Mouse (Mus musculus): Measurements from ENCODE around the gene Slc25a42. TPM values are rescaled to one million over a fixed set of nuclear protein-coding genes. Genes with fewer than 3 reads are reported as not detected.

Gene Slc25a42
- total RNA-seq (2021) = 10 to 100 TPM; 39.0 to 45.4 TPM
- long read RNA-seq, experiment 1, transcript Slc25a42-202 (8 exons, 3,196 nt) = major isoform, 6 of 11 reads
- long read RNA-seq, experiment 1, partial matches to known transcripts = 2 of 11 reads
- long read RNA-seq, experiment 1, other reads (novel, unspliced or antisense) = 3 of 11 reads
- long read RNA-seq, experiment 2, transcript Slc25a42-202 (8 exons, 3,196 nt) = major isoform, 8 of 15 reads
- long read RNA-seq, experiment 2, partial matches to known transcripts = 1 of 15 reads
- long read RNA-seq, experiment 2, other reads (novel, unspliced or antisense) = 5 of 15 reads

- intact Hi-C loops (cut with DNase I) = no loop called here
- Histone ChIP-seq H3K27ac (peak within 1 kb of the TSS; percentile 85), H3K4me3 (peak within 1 kb of the TSS; percentile 91)
- no peak; the same call in 1 of the 2 replicates for TF ChIP-seq CTCF (IDR thresholded peaks at IDR 0.05)
- peak; percentile 96 to 98 for DNase-seq (ENCODE audit: extremely low spot score in 1 of 2, low spot score in 2 of 2)
These were observed at the start of gene Slc25a42 for GRCm38 (mm10) chr8:70212112-70213055. TSS of gene Slc25a42 (minus strand) at chr8:70212305.

- H3K27ac ChIP-seq = no peak overlapping the region
- DNase-seq (ENCODE audit: extremely low spot score in 1 of 2, low spot score in 2 of 2) = no peak
- no peak for TF ChIP-seq CTCF (IDR thresholded peaks at IDR 0.05)
These were observed 46.9 kb upstream of the Slc25a42 start for GRCm38 (mm10) chr8:70259043-70259442.

GRCm38 (mm10) chr8:70258600-70258999 lies 46.5 kb upstream of the Slc25a42 start:
- Histone ChIP-seq H3K4me3 (no peak overlapping the region), H3K27ac (no peak overlapping the region)
- intact Hi-C loops (cut with DNase I) = no loop called here

More at GRCm38 (mm10) chr8:70259043-70259442, 46.9 kb upstream of the Slc25a42 start:
- intact Hi-C loops (cut with DNase I) = no loop called here
- no peak overlapping the region for H3K4me3 ChIP-seq

GRCm38 (mm10) chr8:70257456-70257855 lies 45.4 kb upstream of the Slc25a42 start:
- Histone ChIP-seq H3K27ac (no peak overlapping the region), H3K4me3 (no peak overlapping the region)
- intact Hi-C loops (cut with DNase I) = no loop called here
- DNase-seq (ENCODE audit: extremely low spot score in 1 of 2, low spot score in 2 of 2) = no peak
- no peak for TF ChIP-seq CTCF (IDR thresholded peaks at IDR 0.05)

More at GRCm38 (mm10) chr8:70258600-70258999, 46.5 kb upstream of the Slc25a42 start:
- TF ChIP-seq CTCF (IDR thresholded peaks at IDR 0.05) = no peak
- no peak for DNase-seq (ENCODE audit: extremely low spot score in 1 of 2, low spot score in 2 of 2)

- DNase-seq (ENCODE audit: extremely low spot score in 1 of 2, low spot score in 2 of 2) = no peak
- peak; percentile 38 for TF ChIP-seq CTCF (IDR thresholded peaks at IDR 0.05)
- intact Hi-C loops (cut with DNase I) = no loop called here
- no peak overlapping the region for H3K27ac ChIP-seq
- no peak overlapping the region for H3K4me3 ChIP-seq
These were observed 42.5 kb upstream of the Slc25a42 start for GRCm38 (mm10) chr8:70254628-70255027.

GRCm38 (mm10) chr8:70247841-70248240 lies 35.7 kb upstream of the Slc25a42 start:
- DNase-seq (ENCODE audit: extremely low spot score in 1 of 2, low spot score in 2 of 2) = no peak
- no peak overlapping the region for H3K4me3 ChIP-seq
- intact Hi-C loops (cut with DNase I) = no loop called here
- H3K27ac ChIP-seq = no peak overlapping the region
- no peak for TF ChIP-seq CTCF (IDR thresholded peaks at IDR 0.05)

- intact Hi-C loops (cut with DNase I) = no loop called here
- Histone ChIP-seq H3K27ac (no peak overlapping the region), H3K4me3 (no peak overlapping the region)
- DNase-seq (ENCODE audit: extremely low spot score in 1 of 2, low spot score in 2 of 2) = no peak
- no peak for TF ChIP-seq CTCF (IDR thresholded peaks at IDR 0.05)
These were observed 34.5 kb upstream of the Slc25a42 start for GRCm38 (mm10) chr8:70246622-70247021.

- intact Hi-C loops (cut with DNase I) = no loop called here
- Histone ChIP-seq H3K27ac (no peak overlapping the region), H3K4me3 (no peak overlapping the region)
- TF ChIP-seq CTCF (IDR thresholded peaks at IDR 0.05) = peak; percentile 10
- DNase-seq (ENCODE audit: extremely low spot score in 1 of 2, low spot score in 2 of 2) = no peak
These were observed 28.5 kb upstream of the Slc25a42 start for GRCm38 (mm10) chr8:70240642-70241041.

GRCm38 (mm10) chr8:70237842-70238241 lies 25.7 kb upstream of the Slc25a42 start:
- no peak for DNase-seq (ENCODE audit: extremely low spot score in 1 of 2, low spot score in 2 of 2)
- intact Hi-C loops (cut with DNase I) = no loop called here
- Histone ChIP-seq H3K27ac (no peak overlapping the region), H3K4me3 (no peak overlapping the region)
- no peak for TF ChIP-seq CTCF (IDR thresholded peaks at IDR 0.05)

GRCm38 (mm10) chr8:70234781-70235128 lies 22.6 kb upstream of the Slc25a42 start:
- intact Hi-C loops (cut with DNase I) = loop anchor here (2.0 kb wide), 1 partner anchor 24 kb away; no protein-coding TSS in a partner anchor
- H3K27ac ChIP-seq = peak overlapping the region; percentile 100

GRCm38 (mm10) chr8:70234080-70234780 lies 22.1 kb upstream of the Slc25a42 start, which contains the start of the genes Sugp2 and Armc6:
TSS of gene Sugp2 (plus strand) at chr8:70234226.
TSS of gene Armc6 (minus strand) at chr8:70234466.
- intact Hi-C loops (cut with DNase I) = loop anchor here (2.0 kb wide), 1 partner anchor 23 kb away; no protein-coding TSS in a partner anchor

More at GRCm38 (mm10) chr8:70234781-70235128, 22.6 kb upstream of the Slc25a42 start:
- TF ChIP-seq CTCF (IDR thresholded peaks at IDR 0.05) = no peak; the same call in 1 of the 2 replicates
- no peak for DNase-seq (ENCODE audit: extremely low spot score in 1 of 2, low spot score in 2 of 2)
- peak overlapping the region; percentile 69 for H3K4me3 ChIP-seq

More at GRCm38 (mm10) chr8:70234080-70234780, 22.1 kb upstream of the Slc25a42 start, which contains the start of the genes Sugp2 and Armc6:
- H3K4me3 ChIP-seq = peak within 1 kb of the TSS; percentile 69
- TF ChIP-seq CTCF (IDR thresholded peaks at IDR 0.05) = no peak; the same call in 1 of the 2 replicates
- peak; percentile 93 to 95 for DNase-seq (ENCODE audit: extremely low spot score in 1 of 2, low spot score in 2 of 2)
- peak within 1 kb of the TSS; percentile 100 for H3K27ac ChIP-seq
